Mouse (Mus musculus): ENCODE data around the gene Tmbim1.

Gene Tmbim1

GRCm38 (mm10) chr1:74304946-74305345 is 476 bp downstream of the Tmbim1 start:
- ChIA-PET POLR2A (interaction anchor here in 2 of 4 experiments (0.6 to 11.8 kb wide), 21 partner anchors 8 to 288 kb away, joined by 3 to 121 read pairs (median 4); partner anchors contain the start of genes Aamp (in 2 of the 2) and Pnkd (in 2 of the 2)), CTCF (interaction anchor here in 2 of 4 experiments (0.7 to 1.7 kb wide), 4 partner anchors 13 to 57 kb away, joined by 3 to 4 read pairs (median 4); partner anchors contain the start of gene Catip (in 2 of the 2))

GRCm38 (mm10) chr1:74304339-74304790 is 1.1 kb downstream of the Tmbim1 start:
- CTCF ChIA-PET = interaction anchor here in 2 of 4 experiments (0.7 to 1.7 kb wide), 4 partner anchors 13 to 58 kb away, joined by 3 to 4 read pairs (median 4); partner anchors contain the start of gene Catip (in 2 of the 2)
- POLR2A ChIA-PET = interaction anchor here in 2 of 4 experiments (0.7 to 11.8 kb wide), 21 partner anchors 9 to 96 kb away, joined by 3 to 121 read pairs (median 5); partner anchors contain the start of genes Aamp (in 2 of the 2), Pnkd (in 2 of the 2) and Catip (in 1 of the 2)

- POLR2A ChIA-PET = interaction anchor here (0.6 to 11.8 kb wide), 36 partner anchors 8 to 1030 kb away, joined by 3 to 121 read pairs (median 4); partner anchors contain the start of genes Aamp (in 3 of the 4), Pnkd (in 3 of the 4) and Catip (in 1 of the 4)
- CTCF ChIA-PET = interaction anchor here in 2 of 4 experiments (0.7 to 1.7 kb wide), 7 partner anchors 9 to 58 kb away, joined by 3 to 4 read pairs (median 4); partner anchors contain the start of gene Catip (in 2 of the 2)
Measured at GRCm38 (mm10) chr1:74303509-74304338, 1.7 kb downstream of the Tmbim1 start.

GRCm38 (mm10) chr1:74302835-74303234 is 2.6 kb downstream of the Tmbim1 start:
- ChIA-PET CTCF (interaction anchor here in 3 of 4 experiments (0.7 to 1.4 kb wide), 6 partner anchors 10 to 101 kb away, joined by 3 to 5 read pairs (median 4); partner anchors contain the start of gene Catip (in 1 of the 3)), POLR2A (interaction anchor here (0.6 to 11.8 kb wide), 22 partner anchors 9 to 1059 kb away, joined by 3 to 121 read pairs (median 4); partner anchors contain the start of genes Aamp (in 3 of the 4), Pnkd (in 3 of the 4) and Catip (in 1 of the 4))

GRCm38 (mm10) chr1:74302229-74302628 is 3.2 kb downstream of the Tmbim1 start:
- ChIA-PET POLR2A (interaction anchor here in 2 of 4 experiments (0.6 to 11.8 kb wide), 13 partner anchors 8 to 126 kb away, joined by 3 to 121 read pairs (median 4); partner anchors contain the start of genes Aamp (in 2 of the 2) and Pnkd (in 2 of the 2)), CTCF (interaction anchor here in 2 of 4 experiments (0.9 to 1.4 kb wide), 3 partner anchors 10 to 60 kb away, joined by 3 to 4 read pairs (median 4); partner anchors contain the start of gene Catip (in 1 of the 2))

GRCm38 (mm10) chr1:74300347-74301110 is 4.9 kb downstream of the Tmbim1 start:
- CTCF ChIA-PET = interaction anchor here in 3 of 4 experiments (0.5 to 0.7 kb wide), 3 partner anchors 84 to 365 kb away, joined by 3 to 5 read pairs (median 5); no protein-coding TSS in a partner anchor
- POLR2A ChIA-PET = interaction anchor here in 2 of 4 experiments (1.1 to 11.8 kb wide), 4 partner anchors 9 to 63 kb away, joined by 3 to 121 read pairs (median 8); partner anchors contain the start of genes Aamp (in 1 of the 2) and Pnkd (in 1 of the 2)

GRCm38 (mm10) chr1:74298996-74299395 is 6.4 kb downstream of the Tmbim1 start:
- CTCF ChIA-PET = interaction anchor here in 3 of 4 experiments (0.5 to 1.3 kb wide), 3 partner anchors 10 to 115 kb away, joined by 3 read pairs; no protein-coding TSS in a partner anchor
- POLR2A ChIA-PET = interaction anchor here in 3 of 4 experiments (0.9 to 11.8 kb wide), 13 partner anchors 9 to 174 kb away, joined by 3 to 121 read pairs (median 3); partner anchors contain the start of genes Aamp (in 2 of the 3), Pnkd (in 2 of the 3), Gpbar1 (in 1 of the 3) and Rufy4 (in 1 of the 3)

- CTCF ChIA-PET = interaction anchor here in 2 of 4 experiments (1.2 to 1.3 kb wide), 2 partner anchors 9 to 10 kb away, joined by 3 read pairs; no protein-coding TSS in a partner anchor
- POLR2A ChIA-PET = interaction anchor here in 2 of 4 experiments (0.6 to 11.8 kb wide), 11 partner anchors 9 to 89 kb away, joined by 3 to 121 read pairs (median 4); partner anchors contain the start of genes Aamp (in 2 of the 2), Pnkd (in 2 of the 2) and Gpbar1 (in 1 of the 2)
Measured at GRCm38 (mm10) chr1:74298157-74298750, 7.2 kb downstream of the Tmbim1 start.

GRCm38 (mm10) chr1:74297269-74297668 is 8.2 kb downstream of the Tmbim1 start:
- ChIA-PET POLR2A (interaction anchor here in 3 of 4 experiments (0.8 to 11.8 kb wide), 8 partner anchors 8 to 48 kb away, joined by 3 to 121 read pairs (median 9); partner anchors contain the start of genes Aamp (in 2 of the 3) and Pnkd (in 2 of the 3)), CTCF (interaction anchor here in 1 of 4 experiments (0.8 kb wide), 1 partner anchor 101 kb away, joined by 3 read pairs; no protein-coding TSS in a partner anchor)

- ChIA-PET POLR2A (interaction anchor here in 3 of 4 experiments (0.5 to 5.3 kb wide), 16 partner anchors 8 to 215 kb away, joined by 3 to 35 read pairs (median 4); partner anchors contain the start of genes Aamp (in 2 of the 3), Pnkd (in 2 of the 3) and Tmbim1 (in 1 of the 3)), CTCF (interaction anchor here in 1 of 4 experiments (1.2 to 1.3 kb wide), 2 partner anchors 11 to 90 kb away, joined by 3 read pairs; no protein-coding TSS in a partner anchor)
Measured at GRCm38 (mm10) chr1:74296477-74296876, 8.9 kb downstream of the Tmbim1 start.

- ChIA-PET POLR2A (interaction anchor here in 3 of 4 experiments (0.5 to 5.3 kb wide), 20 partner anchors 8 to 329 kb away, joined by 3 to 35 read pairs (median 4); partner anchors contain the start of genes Aamp (in 2 of the 3), Pnkd (in 2 of the 3), Tmbim1 (in 2 of the 3) and Arpc2 (in 1 of the 3)), CTCF (interaction anchor here in 2 of 4 experiments (0.7 to 1.3 kb wide), 4 partner anchors 8 to 91 kb away, joined by 3 to 4 read pairs (median 4); partner anchors contain the start of genes Aamp (in 1 of the 2) and Pnkd (in 1 of the 2))
Measured at GRCm38 (mm10) chr1:74295456-74296171, 9.8 kb downstream of the Tmbim1 start.

GRCm38 (mm10) chr1:74294733-74295455 is 10.5 kb downstream of the Tmbim1 start:
- ChIA-PET CTCF (interaction anchor here in 2 of 4 experiments (1.2 to 1.3 kb wide), 3 partner anchors 7 to 92 kb away, joined by 3 to 4 read pairs (median 3); no protein-coding TSS in a partner anchor), POLR2A (interaction anchor here in 3 of 4 experiments (0.6 to 5.3 kb wide), 19 partner anchors 8 to 328 kb away, joined by 3 to 35 read pairs (median 5); partner anchors contain the start of genes Aamp (in 2 of the 3), Pnkd (in 2 of the 3), Tmbim1 (in 2 of the 3) and Arpc2 (in 1 of the 3))

GRCm38 (mm10) chr1:74294090-74294643 is 11.3 kb downstream of the Tmbim1 start:
- CTCF ChIA-PET = interaction anchor here in 1 of 4 experiments (0.6 kb wide), 1 partner anchor 26 kb away, joined by 4 read pairs; no protein-coding TSS in a partner anchor
- POLR2A ChIA-PET = interaction anchor here in 3 of 4 experiments (0.6 to 5.3 kb wide), 12 partner anchors 8 to 88 kb away, joined by 3 to 35 read pairs (median 5); partner anchors contain the start of genes Aamp (in 2 of the 3), Pnkd (in 2 of the 3) and Tmbim1 (in 1 of the 3)

Measured in embryonic stem cell, embryonic (primary cell).